Mouse (Mus musculus): Measurements from ENCODE around the gene Srrd. TPM values are rescaled to one million over a fixed set of nuclear protein-coding genes. Genes with fewer than 3 reads are reported as not detected.

Gene Srrd
- total RNA-seq, 2 experiments from 2014 or later: 21.6 to 23.0 TPM

GRCm38 (mm10) chr5:112366879-112367278 is 24.0 kb upstream of the Srrd start:
- intact Hi-C loops (cut with DNase I): no loop called here
- DNase-seq (ENCODE audit: low spot score in 2 of 2): no peak

DNA sequence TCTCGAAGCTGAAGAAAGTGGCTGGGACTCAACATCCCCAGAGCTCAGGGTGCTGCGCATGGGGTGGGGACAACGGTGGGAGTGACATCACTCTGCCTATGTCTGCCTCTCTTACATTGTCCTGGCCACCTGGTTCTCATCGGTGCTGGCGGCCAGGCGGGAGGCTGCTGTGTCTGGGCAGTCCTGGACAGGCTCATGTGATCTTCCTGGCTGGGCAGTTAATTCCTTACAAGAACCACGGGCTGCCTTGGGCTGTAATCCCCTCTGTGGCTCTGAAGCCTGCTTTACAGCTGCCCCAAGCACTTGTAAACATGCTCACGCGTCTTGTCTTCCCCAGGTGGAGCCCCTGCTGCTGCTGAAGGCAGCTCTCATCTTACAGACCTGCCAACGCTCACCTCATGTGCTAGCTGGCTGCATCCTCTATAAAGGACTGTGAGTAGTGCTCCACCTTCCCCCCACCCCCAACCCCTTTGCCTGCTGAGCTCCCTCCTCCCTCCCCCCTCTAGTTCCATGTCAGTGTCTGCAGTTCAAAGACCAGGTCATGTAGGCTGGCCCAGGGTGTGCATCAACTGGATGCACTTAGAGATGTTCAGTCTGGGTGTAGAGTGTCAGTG is 21.5 kb upstream of the Srrd start:
- intact Hi-C loops (cut with DNase I): no loop called here
- no peak for DNase-seq (ENCODE audit: low spot score in 2 of 2)

GRCm38 (mm10) chr5:112360077-112360476 is 17.2 kb upstream of the Srrd start:
- intact Hi-C loops (cut with DNase I): no loop called here
- no peak for DNase-seq (ENCODE audit: low spot score in 2 of 2)

DNA sequence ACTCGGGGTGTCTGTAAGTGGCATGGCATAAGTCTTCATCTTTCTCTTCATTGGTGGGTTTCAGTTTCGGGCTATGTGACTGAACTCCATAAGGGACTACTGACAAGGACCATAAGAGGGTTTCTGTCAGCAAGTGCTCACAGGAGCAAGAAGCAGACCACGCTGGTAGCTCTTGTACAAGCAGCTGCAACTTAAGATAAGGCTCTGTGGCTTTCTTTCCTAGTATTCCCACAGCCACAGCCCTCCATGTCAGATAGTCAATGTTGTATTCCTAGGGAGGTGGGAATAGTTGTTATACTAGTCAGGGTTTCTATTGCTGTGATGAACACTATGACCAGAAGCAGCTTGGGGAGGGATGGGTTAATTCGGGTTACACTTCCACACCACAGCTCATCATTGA is 16.7 kb upstream of the Srrd start:
- DNase-seq (ENCODE audit: low spot score in 2 of 2): no peak
- intact Hi-C loops (cut with DNase I): no loop called here

GRCm38 (mm10) chr5:112356322-112356721 is 13.5 kb upstream of the Srrd start:
- no peak for DNase-seq (ENCODE audit: low spot score in 2 of 2)
- intact Hi-C loops (cut with DNase I): no loop called here

- intact Hi-C loops (cut with DNase I): no loop called here
- no peak for DNase-seq (ENCODE audit: low spot score in 2 of 2)
These were observed 13.1 kb upstream of the Srrd start, which contains the start of gene Gm6583 for GRCm38 (mm10) chr5:112355910-112356309. TSS of gene Gm6583 (minus strand) at chr5:112356033.

GRCm38 (mm10) chr5:112355493-112355892 is 12.7 kb upstream of the Srrd start:
- intact Hi-C loops (cut with DNase I): no loop called here
- DNase-seq (ENCODE audit: low spot score in 2 of 2): no peak

- DNase-seq (ENCODE audit: low spot score in 2 of 2): no peak
- intact Hi-C loops (cut with DNase I): loop anchor here (5.0 kb wide), 1 partner anchor 43 kb away; the partner anchor contains the start of gene Asphd2
These were observed 6.3 kb upstream of the Srrd start for GRCm38 (mm10) chr5:112349169-112349568.

DNA sequence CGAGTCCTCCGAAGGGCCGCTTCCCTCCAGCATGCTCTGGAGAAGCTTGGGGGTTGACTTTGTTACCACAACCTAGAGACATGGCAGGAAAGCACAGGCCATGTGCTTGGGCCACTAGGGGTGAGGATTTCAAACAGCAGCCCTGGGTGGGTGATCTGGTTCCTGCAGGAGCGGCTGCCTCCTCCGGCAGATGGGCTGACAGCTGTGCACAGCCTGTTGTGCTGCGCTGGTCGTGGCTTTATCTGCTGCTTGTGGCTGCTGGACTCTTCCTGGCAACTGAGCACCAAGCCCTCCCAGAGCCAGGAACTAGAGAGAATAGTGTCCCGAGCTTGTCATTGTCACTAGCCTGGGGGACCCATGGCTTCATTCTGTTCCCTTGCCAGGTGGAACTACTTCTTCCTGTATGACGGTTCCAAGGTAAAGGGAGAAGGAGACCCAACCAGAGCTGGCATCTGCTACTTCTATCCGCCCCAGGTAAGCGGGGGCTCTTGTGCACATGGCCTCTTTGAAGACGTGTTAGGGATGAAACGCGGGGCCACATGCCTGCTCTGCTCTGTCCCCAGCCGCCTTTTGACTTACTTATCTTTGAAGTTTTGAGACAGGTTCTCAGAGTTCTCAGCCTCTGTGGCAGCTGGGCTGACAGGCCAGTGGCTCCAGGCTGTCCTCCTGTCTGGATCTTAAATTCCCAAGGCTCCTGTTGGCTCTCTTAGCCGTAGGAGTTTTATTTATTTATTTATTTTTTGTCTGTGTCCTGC is 3.5 kb upstream of the Srrd start:
- intact Hi-C loops (cut with DNase I): loop anchor here (5.0 kb wide), 1 partner anchor 46 kb away; the partner anchor contains the start of gene Asphd2
- DNase-seq (ENCODE audit: low spot score in 2 of 2): no peak

GRCm38 (mm10) chr5:112344092-112344960 is 1.5 kb upstream of the Srrd start:
- intact Hi-C loops (cut with DNase I): loop anchor here (5.0 kb wide), 1 partner anchor 83 kb away; no protein-coding TSS in a partner anchor

GRCm38 (mm10) chr5:112343205-112343595 is 360 bp upstream of the Srrd start:
- no peak for DNase-seq (ENCODE audit: low spot score in 2 of 2)
- intact Hi-C loops (cut with DNase I): loop anchor here (5.0 kb wide), 1 partner anchor 84 kb away; no protein-coding TSS in a partner anchor

More at GRCm38 (mm10) chr5:112344092-112344960, 1.5 kb upstream of the Srrd start:
- peak; percentile 59 to 75 for DNase-seq (ENCODE audit: low spot score in 2 of 2)

- DNase-seq (ENCODE audit: low spot score in 2 of 2): no peak
- intact Hi-C loops (cut with DNase I): no loop called here
These were observed 3.6 kb downstream of the Srrd start for GRCm38 (mm10) chr5:112339215-112339614.

DNA sequence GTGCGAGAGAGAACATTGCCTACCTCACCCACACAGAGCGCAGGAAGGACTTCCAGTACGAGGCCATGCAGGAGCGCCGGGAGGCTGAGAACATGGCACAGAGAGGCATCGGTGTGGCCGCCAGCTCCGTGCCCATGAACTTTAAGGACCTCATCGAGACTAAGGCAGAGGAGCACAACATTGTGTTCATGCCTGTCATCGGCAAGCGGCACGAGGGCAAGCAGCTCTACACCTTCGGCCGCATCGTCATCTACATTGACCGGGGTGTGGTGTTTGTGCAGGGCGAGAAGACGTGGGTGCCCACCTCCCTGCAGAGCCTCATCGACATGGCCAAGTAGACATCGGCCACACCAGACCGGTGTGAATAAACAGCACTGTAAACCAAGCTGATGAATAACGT is 5.8 kb downstream of the Srrd start:
- DNase-seq (ENCODE audit: low spot score in 2 of 2): no peak
- intact Hi-C loops (cut with DNase I): no loop called here

GRCm38 (mm10) chr5:112335473-112335872 is 7.4 kb downstream of the Srrd start:
- peak; percentile 58 to 63 for DNase-seq (ENCODE audit: low spot score in 2 of 2)
- intact Hi-C loops (cut with DNase I): loop anchor here (2.0 kb wide), 1 partner anchor 95 kb away; no protein-coding TSS in a partner anchor

GRCm38 (mm10) chr5:112329805-112330564 is 12.9 kb downstream of the Srrd start:
- DNase-seq (ENCODE audit: low spot score in 2 of 2): no peak
- intact Hi-C loops (cut with DNase I): loop anchor here (5.0 kb wide), 1 partner anchor 53 kb away; the partner anchor contains the start of gene Tpst2

GRCm38 (mm10) chr5:112327854-112328253 is 15.0 kb downstream of the Srrd start:
- DNase-seq (ENCODE audit: low spot score in 2 of 2): no peak
- intact Hi-C loops (cut with DNase I): loop anchor here (5.0 kb wide), 1 partner anchor 51 kb away; the partner anchor contains the start of gene Tpst2

GRCm38 (mm10) chr5:112326446-112327009 is 16.3 kb downstream of the Srrd start:
- no peak for DNase-seq (ENCODE audit: low spot score in 2 of 2)
- intact Hi-C loops (cut with DNase I): loop anchor here (1.0 to 5.0 kb wide), 2 partner anchors 16 to 49 kb away; partner anchors contain the start of gene Tpst2

Data from left cerebral cortex, postnatal 14 days (tissue).